Mouse (Mus musculus) kidney, postnatal 36 days (tissue): ENCODE measurements around the gene Rnf13.
A peak's percentile ranks its signal among the peaks of the same experiment; 100 is the strongest.

Source experiments
- DNase-seq, 2 experiments: peaks; one replicate each; pipeline ENCODE4 v3.0.0; 2021 to 2022; ENCODE audit warnings: mixed read lengths in 2 of 2

The Rnf13 gene

DNA sequence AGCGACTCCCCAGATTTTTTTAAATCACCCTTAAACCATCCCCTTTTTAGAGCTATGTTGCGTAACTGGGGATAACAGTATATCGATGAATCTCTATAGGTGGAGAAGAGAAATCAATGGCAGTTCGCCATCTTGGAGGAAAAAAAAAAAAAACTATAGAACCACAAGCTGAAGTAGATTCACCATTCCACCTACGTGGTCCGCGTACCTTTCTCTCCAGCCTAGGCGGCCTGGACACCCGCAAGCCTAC lies 110.7 kb downstream of the Rnf13 start:
- DNase-seq, result no peak

GRCm38 (mm10) chr3:57846912-57847759 lies 111.3 kb downstream of the Rnf13 start:
- DNase-seq, result peak; percentile 49 to 79

- DNase-seq, result peak; percentile 40 to 77
Observed at GRCm38 (mm10) chr3:57847760-57848185, 111.9 kb downstream of the Rnf13 start, which contains the start of gene Pfn2. Pfn2 (minus strand) TSS chr3:57848079.

- DNase-seq, result no peak
Observed at GRCm38 (mm10) chr3:57882945-57883344, 147.1 kb downstream of the Rnf13 start.
